Mouse (Mus musculus): ENCODE measurements at regions not wholly inside any gene's neighbourhood (a gene's known extent, or its start where the extent isn't known, plus 50 kb on each side); places are given as distances from the start of the nearest gene placed in this dataset.

DNA sequence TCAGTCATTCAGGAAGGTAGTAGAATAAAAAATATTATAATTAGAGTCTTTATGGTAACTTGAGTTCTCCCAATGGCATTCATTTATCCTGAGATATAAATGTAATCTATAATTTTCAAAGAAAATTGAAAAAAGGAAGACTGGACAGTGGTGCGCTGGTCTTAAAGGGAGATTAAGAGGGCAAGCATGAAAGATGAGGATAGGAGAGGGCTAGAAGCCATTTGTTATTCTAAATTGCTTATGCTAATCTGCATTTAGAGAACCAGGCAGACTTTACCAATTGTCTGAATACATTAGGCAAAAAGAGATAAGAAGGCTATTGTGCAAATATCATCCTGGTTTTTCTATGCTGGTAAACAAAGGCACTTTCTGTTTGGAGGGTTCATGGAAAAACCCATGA, 558.2 kb upstream of the Gm11114 start:
- H3K36me3 ChIP-seq (ENCODE audit: control insufficient read depth, insufficient read depth, low read length): no peaks in the 10 kb centered on the region
- no peak for DNase-seq (ENCODE audit: low read depth in 1 of 2, low spot score in 2 of 2)
- no peaks in the 10 kb centered on the region for H3K27me3 ChIP-seq (ENCODE audit: control insufficient read depth, insufficient read depth, low read length)
- no peak for TF ChIP-seq CTCF (IDR thresholded peaks at IDR 0.05; ENCODE audit: extremely low read depth, insufficient read depth, insufficient read length, insufficient replicate concordance)
- no peak for TF ChIP-seq POLR2A (IDR thresholded peaks at IDR 0.05; ENCODE audit: low read depth, low read length)
- H3K4me1 ChIP-seq (ENCODE audit: control insufficient read depth, insufficient read depth, insufficient read length): no peaks in the 10 kb centered on the region
- no peak overlapping the region for H3K27ac ChIP-seq (ENCODE audit: insufficient read depth, low read length)
- 92% methylated on average over 1 of the region's 1 CpGs for WGBS
- no peak overlapping the region for H3K4me3 ChIP-seq (ENCODE audit: extremely low read depth, insufficient read depth, insufficient read length)

DNA sequence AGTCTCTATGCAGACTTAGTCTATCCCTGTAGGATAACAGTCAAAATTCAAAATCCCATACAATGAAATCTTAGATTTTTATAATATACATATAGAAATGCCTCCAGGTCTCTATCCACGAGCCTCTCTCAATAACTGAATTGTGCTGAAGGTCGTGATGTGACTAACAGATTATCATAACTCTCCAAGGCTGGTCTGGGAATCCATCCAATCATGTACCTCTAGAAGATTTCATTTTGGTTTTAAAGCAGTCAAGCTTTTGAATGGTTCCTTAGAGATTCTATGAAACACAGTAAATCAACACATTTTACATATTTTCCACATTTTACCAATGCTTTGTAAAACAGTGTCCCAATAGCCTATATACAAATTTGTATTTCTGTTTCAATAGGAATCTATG, 557.7 kb upstream of the Gm11114 start:
- H3K27me3 ChIP-seq (ENCODE audit: control insufficient read depth, insufficient read depth, low read length): no peaks in the 10 kb centered on the region
- no peak for TF ChIP-seq CTCF (IDR thresholded peaks at IDR 0.05; ENCODE audit: extremely low read depth, insufficient read depth, insufficient read length, insufficient replicate concordance)
- no peak for TF ChIP-seq POLR2A (IDR thresholded peaks at IDR 0.05; ENCODE audit: low read depth, low read length)
- no peak overlapping the region for H3K27ac ChIP-seq (ENCODE audit: insufficient read depth, low read length)
- H3K36me3 ChIP-seq (ENCODE audit: control insufficient read depth, insufficient read depth, low read length): no peaks in the 10 kb centered on the region
- WGBS: 75% methylated on average over 2 of the region's 2 CpGs
- H3K4me3 ChIP-seq (ENCODE audit: extremely low read depth, insufficient read depth, insufficient read length): no peak overlapping the region
- no peaks in the 10 kb centered on the region for H3K4me1 ChIP-seq (ENCODE audit: control insufficient read depth, insufficient read depth, insufficient read length)
- DNase-seq (ENCODE audit: low read depth in 1 of 2, low spot score in 2 of 2): no peak

DNA sequence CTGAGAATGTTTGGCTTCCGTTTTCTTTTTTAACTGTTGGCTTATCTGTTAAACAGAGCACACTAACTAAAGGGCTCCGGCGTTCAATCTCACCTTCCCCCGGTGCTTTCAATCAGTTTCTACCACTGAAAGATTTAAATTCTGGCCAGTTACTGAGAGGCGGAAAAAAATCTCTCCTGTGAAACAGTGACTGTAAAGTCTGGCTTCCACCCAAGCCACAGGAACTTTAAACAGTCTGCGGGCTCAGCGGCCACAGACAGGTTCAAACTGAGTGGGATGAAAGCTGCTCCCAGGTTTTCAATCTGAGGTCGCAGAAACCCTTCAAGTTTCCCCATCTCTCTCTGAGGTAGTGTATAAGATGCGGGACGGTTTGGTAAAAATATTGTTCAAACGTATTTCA, 538.2 kb upstream of the Gm11114 start:
- no peaks in the 10 kb centered on the region for H3K4me1 ChIP-seq (ENCODE audit: control insufficient read depth, insufficient read depth, insufficient read length)
- H3K27me3 ChIP-seq (ENCODE audit: control insufficient read depth, insufficient read depth, low read length): no peaks in the 10 kb centered on the region
- no peak for DNase-seq (ENCODE audit: low read depth in 1 of 2, low spot score in 2 of 2)
- H3K36me3 ChIP-seq (ENCODE audit: control insufficient read depth, insufficient read depth, low read length): no peaks in the 10 kb centered on the region
- WGBS: 7% methylated on average over 11 of the region's 11 CpGs
- no peak overlapping the region for H3K27ac ChIP-seq (ENCODE audit: insufficient read depth, low read length)
- H3K4me3 ChIP-seq (ENCODE audit: extremely low read depth, insufficient read depth, insufficient read length): no peak overlapping the region
- TF ChIP-seq POLR2A (IDR thresholded peaks at IDR 0.05; ENCODE audit: low read depth, low read length): no peak

DNA sequence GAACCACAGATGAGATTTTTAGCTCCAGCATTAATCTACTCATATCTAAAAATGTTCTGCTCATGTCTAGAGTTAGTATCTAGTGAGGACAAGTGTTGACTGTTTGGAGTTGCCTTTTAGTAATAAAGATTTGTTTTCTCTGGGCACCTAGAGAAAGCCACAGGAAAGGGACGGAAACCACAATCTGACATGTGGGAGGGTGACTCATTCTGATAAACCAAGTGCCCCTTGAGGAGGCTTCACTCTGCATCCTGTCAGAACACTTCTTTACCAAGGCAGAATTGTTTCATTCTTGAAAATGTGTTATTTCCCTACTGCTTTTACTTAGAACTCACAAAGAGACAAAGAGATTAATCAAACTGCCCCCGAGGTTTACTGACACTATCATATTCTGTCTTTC, 537.4 kb upstream of the Gm11114 start:
- 0% methylated on average over 2 of the region's 2 CpGs for WGBS
- no peak for TF ChIP-seq POLR2A (IDR thresholded peaks at IDR 0.05; ENCODE audit: low read depth, low read length)
- TF ChIP-seq CTCF (IDR thresholded peaks at IDR 0.05; ENCODE audit: extremely low read depth, insufficient read depth, insufficient read length, insufficient replicate concordance): no peak
- H3K27me3 ChIP-seq (ENCODE audit: control insufficient read depth, insufficient read depth, low read length): no peaks in the 10 kb centered on the region

DNA sequence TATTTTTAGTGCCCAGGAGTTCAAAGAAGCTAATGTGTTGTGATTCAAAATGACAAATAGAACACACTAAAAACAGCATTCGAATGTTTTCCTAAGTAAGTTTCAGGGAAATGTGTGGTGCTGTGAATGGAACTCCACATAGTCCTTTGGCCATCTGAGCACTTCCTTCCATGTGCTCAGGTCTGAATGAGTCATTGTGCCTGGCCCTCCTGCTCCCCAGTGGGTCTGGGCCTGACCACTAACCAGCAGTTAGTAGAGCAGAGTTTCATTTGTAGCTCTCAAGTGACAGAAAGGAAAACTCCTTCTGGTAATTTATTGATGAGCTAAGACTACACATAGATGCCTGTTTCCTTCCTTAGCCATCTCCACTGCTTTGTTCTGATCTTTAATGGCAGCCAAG, 533.4 kb upstream of the Gm11114 start:
- no peak overlapping the region for H3K27ac ChIP-seq (ENCODE audit: insufficient read depth, low read length)
- H3K4me3 ChIP-seq (ENCODE audit: extremely low read depth, insufficient read depth, insufficient read length): no peak overlapping the region
- DNase-seq (ENCODE audit: low read depth in 1 of 2, low spot score in 2 of 2): no peak
- 66% methylated on average over 1 of the region's 1 CpGs for WGBS
- no peak for TF ChIP-seq CTCF (IDR thresholded peaks at IDR 0.05; ENCODE audit: extremely low read depth, insufficient read depth, insufficient read length, insufficient replicate concordance)
- no peak for TF ChIP-seq POLR2A (IDR thresholded peaks at IDR 0.05; ENCODE audit: low read depth, low read length)
- H3K27me3 ChIP-seq (ENCODE audit: control insufficient read depth, insufficient read depth, low read length): no peaks in the 10 kb centered on the region
- H3K36me3 ChIP-seq (ENCODE audit: control insufficient read depth, insufficient read depth, low read length): no peaks in the 10 kb centered on the region
- no peaks in the 10 kb centered on the region for H3K4me1 ChIP-seq (ENCODE audit: control insufficient read depth, insufficient read depth, insufficient read length)

More for the DNA sequence above, 537.4 kb upstream of the Gm11114 start:
- H3K27ac ChIP-seq (ENCODE audit: insufficient read depth, low read length): no peak overlapping the region
- H3K4me3 ChIP-seq (ENCODE audit: extremely low read depth, insufficient read depth, insufficient read length): no peak overlapping the region
- H3K36me3 ChIP-seq (ENCODE audit: control insufficient read depth, insufficient read depth, low read length): no peaks in the 10 kb centered on the region
- H3K4me1 ChIP-seq (ENCODE audit: control insufficient read depth, insufficient read depth, insufficient read length): no peaks in the 10 kb centered on the region
- DNase-seq (ENCODE audit: low read depth in 1 of 2, low spot score in 2 of 2): no peak

DNA sequence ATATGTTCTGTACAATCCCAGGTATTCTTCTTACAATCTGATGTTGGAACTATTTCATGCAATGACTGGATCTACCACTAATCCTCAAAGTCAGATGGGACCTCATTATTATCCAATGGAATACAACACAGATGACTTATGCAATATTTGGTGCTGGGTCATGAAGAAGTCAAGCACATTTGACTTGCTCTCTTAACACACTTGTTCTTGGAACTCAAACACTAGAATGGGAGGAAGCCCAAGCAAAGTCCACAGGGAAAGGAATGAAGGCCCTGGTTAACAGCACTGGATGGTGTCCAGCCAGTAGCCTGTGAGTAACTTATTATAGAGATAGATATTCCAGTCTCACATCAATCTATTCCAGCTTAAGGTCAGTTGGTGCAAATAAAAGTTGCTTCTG, 486.8 kb upstream of the Gm11114 start:
- TF ChIP-seq CTCF (IDR thresholded peaks at IDR 0.05; ENCODE audit: extremely low read depth, insufficient read depth, insufficient read length, insufficient replicate concordance) (no peak), POLR2A (IDR thresholded peaks at IDR 0.05; ENCODE audit: low read depth, low read length) (no peak)
- no peaks in the 10 kb centered on the region for H3K4me1 ChIP-seq (ENCODE audit: control insufficient read depth, insufficient read depth, insufficient read length)
- no peak for DNase-seq (ENCODE audit: low read depth in 1 of 2, low spot score in 2 of 2)
- no peaks in the 10 kb centered on the region for H3K27me3 ChIP-seq (ENCODE audit: control insufficient read depth, insufficient read depth, low read length)
- no peak overlapping the region for H3K4me3 ChIP-seq (ENCODE audit: extremely low read depth, insufficient read depth, insufficient read length)
- no peak overlapping the region for H3K27ac ChIP-seq (ENCODE audit: insufficient read depth, low read length)
- H3K36me3 ChIP-seq (ENCODE audit: control insufficient read depth, insufficient read depth, low read length): no peaks in the 10 kb centered on the region

DNA sequence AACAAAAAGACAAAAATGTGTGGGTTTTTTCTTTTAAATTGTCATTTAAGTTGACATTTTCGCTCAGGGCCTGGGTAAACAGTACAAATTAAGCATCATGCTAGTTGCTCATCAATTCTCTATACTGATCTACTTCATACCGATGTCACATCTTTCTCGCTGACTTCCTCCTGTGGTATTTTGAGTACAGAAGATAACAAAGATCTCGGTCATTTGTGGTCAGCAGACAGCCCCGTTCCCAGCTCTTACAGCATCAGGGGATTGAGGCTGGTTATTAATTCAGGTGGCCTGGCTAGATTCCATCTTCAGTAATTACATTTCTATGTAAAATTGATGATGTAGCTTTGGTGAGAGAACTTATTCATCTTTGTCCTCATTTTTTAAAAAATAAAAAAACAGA, 483.6 kb upstream of the Gm11114 start:
- 47% methylated on average over 5 of the region's 5 CpGs for WGBS
- no peak for TF ChIP-seq CTCF (IDR thresholded peaks at IDR 0.05; ENCODE audit: extremely low read depth, insufficient read depth, insufficient read length, insufficient replicate concordance)
- no peak for TF ChIP-seq POLR2A (IDR thresholded peaks at IDR 0.05; ENCODE audit: low read depth, low read length)

More for the DNA sequence above, 483.6 kb upstream of the Gm11114 start:
- DNase-seq (ENCODE audit: low read depth in 1 of 2, low spot score in 2 of 2): no peak
- no peaks in the 10 kb centered on the region for H3K36me3 ChIP-seq (ENCODE audit: control insufficient read depth, insufficient read depth, low read length)
- no peak overlapping the region for H3K27ac ChIP-seq (ENCODE audit: insufficient read depth, low read length)
- no peaks in the 10 kb centered on the region for H3K27me3 ChIP-seq (ENCODE audit: control insufficient read depth, insufficient read depth, low read length)
- no peak overlapping the region for H3K4me3 ChIP-seq (ENCODE audit: extremely low read depth, insufficient read depth, insufficient read length)
- H3K4me1 ChIP-seq (ENCODE audit: control insufficient read depth, insufficient read depth, insufficient read length): no peaks in the 10 kb centered on the region

Measured in spleen, adult 2 months (tissue).